Comparison of ENCODE assay signal across 12 mouse cellular contexts in genomic region chr9:34381601-34382000, GRCm38 (mm10).
"Had no signal": no experiment of that assay in that cellular context is flagged by ENCODE, and none has a peak within 500 bp of the region (broad histone marks: within the 10 kb centered on the region; RNA-seq: fewer than 3 reads in every experiment).

No protein-coding gene starts in this region.

- H3K36me3 ChIP-seq: limb, embryonic 12.5 days; liver, embryonic 13.5 days; midbrain, embryonic 12.5 days; neural tube, embryonic 13.5 days had no signal

- H3K4me1 ChIP-seq: limb, embryonic 12.5 days; liver, embryonic 13.5 days; neural tube, embryonic 13.5 days had no signal

- H3K4me2 ChIP-seq: limb, embryonic 12.5 days; liver, embryonic 13.5 days; midbrain, embryonic 12.5 days; neural tube, embryonic 13.5 days had no signal

- H3K4me3 ChIP-seq: limb, embryonic 12.5 days; liver, embryonic 13.5 days; midbrain, embryonic 12.5 days; neural tube, embryonic 13.5 days had no signal

- DNase-seq: layer of hippocampus, adult 9-11 months; layer of hippocampus, postnatal 36 days; liver; liver, embryonic 13.5 days; lung, adult 18-20 months; retina, postnatal 1 day; right cerebral cortex, postnatal 4 days; thymus, postnatal 4 days had no signal

- H3K9ac ChIP-seq: limb, embryonic 12.5 days; liver, embryonic 13.5 days; midbrain, embryonic 12.5 days; neural tube, embryonic 13.5 days had no signal

- ATAC-seq: midbrain, embryonic 16.5 days had no signal

- H3K27ac ChIP-seq: limb, embryonic 12.5 days; liver, embryonic 13.5 days; midbrain, embryonic 12.5 days; neural tube, embryonic 13.5 days had no signal

- H3K9me3 ChIP-seq: limb, embryonic 12.5 days; liver, embryonic 13.5 days; midbrain, embryonic 12.5 days; neural tube, embryonic 13.5 days had no signal

- H3K27me3 ChIP-seq: limb, embryonic 12.5 days; liver, embryonic 13.5 days; midbrain, embryonic 12.5 days; neural tube, embryonic 13.5 days had no signal
